Mouse (Mus musculus): Measurements from ENCODE around the gene Fggy.

DNA sequence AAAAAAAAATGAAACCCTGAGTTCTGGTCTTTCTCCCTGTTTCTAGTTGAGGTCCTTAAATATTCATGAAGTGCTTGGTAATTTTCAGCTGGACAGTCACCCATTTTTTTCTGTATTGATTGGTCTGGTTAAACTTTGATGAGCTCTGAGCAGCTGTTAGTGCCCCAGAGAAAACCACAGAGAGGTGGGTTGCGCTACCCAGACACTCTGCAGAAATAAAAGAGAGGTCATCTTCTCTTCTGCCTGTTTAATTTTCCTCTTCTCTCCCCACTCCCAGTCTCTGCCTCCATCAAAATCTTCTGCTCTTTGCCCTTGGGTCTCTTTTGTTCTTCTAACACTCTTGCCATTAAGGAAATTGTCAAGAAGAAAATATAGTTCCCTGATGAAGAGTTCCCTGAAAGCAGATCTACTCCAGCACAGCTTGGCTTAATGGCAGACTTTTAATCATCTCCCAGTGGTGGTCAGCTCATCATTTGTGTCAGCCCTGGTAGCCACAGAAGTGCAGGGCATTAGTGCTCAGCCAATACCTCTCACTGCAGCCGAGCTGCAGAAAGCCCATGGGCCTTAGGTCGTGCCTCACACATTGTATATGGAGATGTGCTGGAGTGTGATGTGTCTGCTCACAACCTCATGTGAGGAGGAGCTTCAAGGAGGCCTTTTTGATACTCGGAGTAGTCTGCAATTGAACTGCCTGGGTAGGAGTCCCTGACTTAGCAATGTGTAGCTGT, 29.1 kb downstream of the Fggy start:
- no peak for TF ChIP-seq CTCF (conservative IDR thresholded peaks at IDR 0.05; ENCODE audit: low read length)
- no peak for TF ChIP-seq NANOG (IDR thresholded peaks at IDR 0.05; ENCODE audit: borderline replicate concordance, low read length)
